Mouse (Mus musculus): ENCODE results near the gene Atpaf1. TPM values are rescaled to one million over a fixed set of nuclear protein-coding genes. Genes with fewer than 3 reads are reported as not detected.

Atpaf1 gene
- polyA plus RNA-seq, 1 experiment: 31.5 TPM

DNA sequence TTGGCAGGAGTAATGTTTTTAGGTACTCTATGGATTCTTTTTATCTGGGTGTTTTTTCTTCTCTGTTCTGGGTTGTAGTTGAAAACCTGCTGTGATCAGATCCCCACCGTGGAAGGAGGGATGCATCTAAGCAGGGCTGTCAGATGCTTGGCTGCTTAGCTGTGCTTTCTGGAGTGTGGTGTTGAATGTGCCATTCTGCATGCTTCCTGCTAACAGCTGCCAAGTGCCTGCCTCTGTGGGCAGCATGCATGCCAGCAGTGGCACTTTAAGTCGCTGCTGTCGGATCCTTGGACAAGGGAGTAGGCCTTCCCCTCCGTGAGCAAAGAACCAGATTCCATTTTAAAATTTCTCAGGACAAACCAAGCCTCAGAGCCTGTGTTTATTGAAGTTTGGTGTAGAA, 71.0 kb downstream of the Atpaf1 start:
- TF ChIP-seq POLR2A (IDR thresholded peaks at IDR 0.05; ENCODE audit: low read depth, low read length) (no peak), CTCF (IDR thresholded peaks at IDR 0.05; ENCODE audit: borderline replicate concordance, insufficient read depth, low read length) (no peak)
- H3K4me3 ChIP-seq (ENCODE audit: insufficient read depth, low read length): no peak overlapping the region
- H3K4me1 ChIP-seq (ENCODE audit: control insufficient read depth, insufficient read depth, low read length): 0 out of 2 replicates have a peak, but pooled peaks cover 1% of the 10 kb centered on the region
- no peak overlapping the region for H3K27ac ChIP-seq (ENCODE audit: insufficient read depth, low read length)

- Histone ChIP-seq H3K27ac (ENCODE audit: insufficient read depth, low read length) (no peak overlapping the region), H3K4me1 (ENCODE audit: control insufficient read depth, insufficient read depth, low read length) (0 out of 2 replicates have a peak, but pooled peaks cover 1% of the 10 kb centered on the region), H3K4me3 (ENCODE audit: insufficient read depth, low read length) (no peak overlapping the region)
- TF ChIP-seq POLR2A (IDR thresholded peaks at IDR 0.05; ENCODE audit: low read depth, low read length): no peak
- no peak for TF ChIP-seq CTCF (IDR thresholded peaks at IDR 0.05; ENCODE audit: borderline replicate concordance, insufficient read depth, low read length)
These were observed 71.7 kb downstream of the Atpaf1 start for GRCm38 (mm10) chr4:115856282-115856681.

GRCm38 (mm10) chr4:115857293-115857883, 72.8 kb downstream of the Atpaf1 start:
- Histone ChIP-seq H3K4me3 (ENCODE audit: insufficient read depth, low read length) (no peak overlapping the region), H3K27ac (ENCODE audit: insufficient read depth, low read length) (no peak overlapping the region), H3K4me1 (ENCODE audit: control insufficient read depth, insufficient read depth, low read length) (0 out of 2 replicates have a peak, but pooled peaks cover 1% of the 10 kb centered on the region)
- TF ChIP-seq POLR2A (IDR thresholded peaks at IDR 0.05; ENCODE audit: low read depth, low read length): no peak
- no peak for TF ChIP-seq CTCF (IDR thresholded peaks at IDR 0.05; ENCODE audit: borderline replicate concordance, insufficient read depth, low read length)

GRCm38 (mm10) chr4:115863352-115863751, 78.7 kb downstream of the Atpaf1 start:
- H3K4me1 ChIP-seq (ENCODE audit: control insufficient read depth, insufficient read depth, low read length): no peaks in the 10 kb centered on the region
- TF ChIP-seq POLR2A (IDR thresholded peaks at IDR 0.05; ENCODE audit: low read depth, low read length): no peak
- no peak for TF ChIP-seq CTCF (IDR thresholded peaks at IDR 0.05; ENCODE audit: borderline replicate concordance, insufficient read depth, low read length)
- H3K27ac ChIP-seq (ENCODE audit: insufficient read depth, low read length): no peak overlapping the region
- H3K4me3 ChIP-seq (ENCODE audit: insufficient read depth, low read length): no peak overlapping the region

GRCm38 (mm10) chr4:115863880-115864279, 79.3 kb downstream of the Atpaf1 start:
- no peak overlapping the region for H3K4me3 ChIP-seq (ENCODE audit: insufficient read depth, low read length)
- H3K4me1 ChIP-seq (ENCODE audit: control insufficient read depth, insufficient read depth, low read length): no peaks in the 10 kb centered on the region
- TF ChIP-seq CTCF (IDR thresholded peaks at IDR 0.05; ENCODE audit: borderline replicate concordance, insufficient read depth, low read length) (no peak), POLR2A (IDR thresholded peaks at IDR 0.05; ENCODE audit: low read depth, low read length) (no peak)
- no peak overlapping the region for H3K27ac ChIP-seq (ENCODE audit: insufficient read depth, low read length)

Other genes with a start within 250 kb of the Atpaf1 start
- not detected in 2 replicates for gene Cyp4a31, start 221.2 kb upstream of the Atpaf1 start, polyA plus RNA-seq (2011; ENCODE audit: insufficient read length, low read depth, missing spikeins)
- not detected in 2 replicates for gene Cyp4a32, start 183.8 kb upstream of the Atpaf1 start, polyA plus RNA-seq (2011; ENCODE audit: insufficient read length, low read depth, missing spikeins)
- 0.32 TPM in 1 of 2 replicates, not detected in the other for gene Cyp4b1, start 137.1 kb upstream of the Atpaf1 start, polyA plus RNA-seq (2011; ENCODE audit: insufficient read length, low read depth, missing spikeins)
- 36.7 and 39.3 TPM in 2 replicates for gene Efcab14, start 47.1 kb upstream of the Atpaf1 start, polyA plus RNA-seq (2011; ENCODE audit: insufficient read length, low read depth, missing spikeins)
- gene Tex38, start 3.8 kb upstream of the Atpaf1 start, polyA plus RNA-seq (2011; ENCODE audit: insufficient read length, low read depth, missing spikeins): not detected in 2 replicates
- gene Mob3c, start 43.3 kb downstream of the Atpaf1 start, polyA plus RNA-seq (2011; ENCODE audit: insufficient read length, low read depth, missing spikeins): 5.8 and 7.2 TPM in 2 replicates
- gene Mknk1, start 54.4 kb downstream of the Atpaf1 start, polyA plus RNA-seq (2011; ENCODE audit: insufficient read length, low read depth, missing spikeins): 23.5 and 30.9 TPM in 2 replicates
- not detected in 2 replicates for gene Kncn, start 99.6 kb downstream of the Atpaf1 start, polyA plus RNA-seq (2011; ENCODE audit: insufficient read length, low read depth, missing spikeins)
- gene 6430628N08Rik, start 105.9 kb downstream of the Atpaf1 start, polyA plus RNA-seq (2011; ENCODE audit: insufficient read length, low read depth, missing spikeins): not detected in 2 replicates
- gene Dmbx1, start 155.1 kb downstream of the Atpaf1 start, polyA plus RNA-seq (2011; ENCODE audit: insufficient read length, low read depth, missing spikeins): not detected in 2 replicates
- gene Faah, start 233.1 kb downstream of the Atpaf1 start, polyA plus RNA-seq (2011; ENCODE audit: insufficient read length, low read depth, missing spikeins): not detected in 2 replicates

Measured in embryonic fibroblast, embryonic 13.5 days (primary cell).